Mouse (Mus musculus): Measurements from ENCODE around the gene Ccdc121. TPM values are rescaled to one million over a fixed set of nuclear protein-coding genes. Genes with fewer than 3 reads are reported as not detected.

The Ccdc121 gene
- polyA plus RNA-seq, 1 experiment from 2014 or later, result 0.15 TPM

- Histone ChIP-seq H3K4me3 (no peak overlapping the region), H3K9me3 (no peaks in the 10 kb centered on the region), H3K27ac (no peak overlapping the region), H3K4me1 (peaks cover 5% of the 10 kb centered on the region; the same call in 1 of the 2 replicates), H3K36me3 (no peaks in the 10 kb centered on the region), H3K9ac (no peak overlapping the region), H3K4me2 (no peak overlapping the region), H3K27me3 (no peaks in the 10 kb centered on the region)
- WGBS, result 77% methylated on average over 2 of the region's 2 CpGs
- ATAC-seq (ENCODE audit: insufficient number of reproducible peaks, low FRiP score, low TSS enrichment, low read depth), result no peak
These were observed 7.8 kb downstream of the Ccdc121 start for GRCm38 (mm10) chr1:181503471-181503870.

- Histone ChIP-seq H3K4me3 (no peak overlapping the region), H3K27me3 (no peaks in the 10 kb centered on the region)
- WGBS, result 60% methylated on average over 5 of the region's 5 CpGs
These were observed 26.6 kb downstream of the Ccdc121 start for GRCm38 (mm10) chr1:181484696-181485095.

GRCm38 (mm10) chr1:181476557-181476956 lies 34.7 kb downstream of the Ccdc121 start:
- no peaks in the 10 kb centered on the region for H3K4me1 ChIP-seq
- no peak for ATAC-seq (ENCODE audit: insufficient number of reproducible peaks, low FRiP score, low TSS enrichment, low read depth)
- no peaks in the 10 kb centered on the region for H3K27me3 ChIP-seq
- no peak overlapping the region for H3K4me3 ChIP-seq
- no peaks in the 10 kb centered on the region for H3K36me3 ChIP-seq
- WGBS, result 57% methylated on average over 6 of the region's 6 CpGs
- H3K4me2 ChIP-seq, result no peak overlapping the region
- H3K9ac ChIP-seq, result no peak overlapping the region
- no peak overlapping the region for H3K27ac ChIP-seq
- H3K9me3 ChIP-seq, result 0 out of 2 replicates have a peak, but pooled peaks cover under 1% of the 10 kb centered on the region

More at GRCm38 (mm10) chr1:181484696-181485095, 26.6 kb downstream of the Ccdc121 start:
- Histone ChIP-seq H3K4me1 (0 out of 2 replicates have a peak, but pooled peaks cover 6% of the 10 kb centered on the region), H3K9me3 (no peaks in the 10 kb centered on the region), H3K9ac (no peak overlapping the region), H3K27ac (no peak overlapping the region), H3K4me2 (no peak overlapping the region), H3K36me3 (no peaks in the 10 kb centered on the region)
- no peak for ATAC-seq (ENCODE audit: insufficient number of reproducible peaks, low FRiP score, low TSS enrichment, low read depth)

- H3K27me3 ChIP-seq, result no peaks in the 10 kb centered on the region
- H3K9ac ChIP-seq, result no peak overlapping the region
- H3K9me3 ChIP-seq, result 0 out of 2 replicates have a peak, but pooled peaks cover 5% of the 10 kb centered on the region
- WGBS, result 73% methylated on average over 8 of the region's 8 CpGs
- H3K4me2 ChIP-seq, result no peak overlapping the region
- ATAC-seq (ENCODE audit: insufficient number of reproducible peaks, low FRiP score, low TSS enrichment, low read depth), result no peak
- no peak overlapping the region for H3K27ac ChIP-seq
- no peaks in the 10 kb centered on the region for H3K4me1 ChIP-seq
- H3K4me3 ChIP-seq, result no peak overlapping the region
- H3K36me3 ChIP-seq, result no peaks in the 10 kb centered on the region
These were observed 35.1 kb downstream of the Ccdc121 start for GRCm38 (mm10) chr1:181476141-181476540.

DNA sequence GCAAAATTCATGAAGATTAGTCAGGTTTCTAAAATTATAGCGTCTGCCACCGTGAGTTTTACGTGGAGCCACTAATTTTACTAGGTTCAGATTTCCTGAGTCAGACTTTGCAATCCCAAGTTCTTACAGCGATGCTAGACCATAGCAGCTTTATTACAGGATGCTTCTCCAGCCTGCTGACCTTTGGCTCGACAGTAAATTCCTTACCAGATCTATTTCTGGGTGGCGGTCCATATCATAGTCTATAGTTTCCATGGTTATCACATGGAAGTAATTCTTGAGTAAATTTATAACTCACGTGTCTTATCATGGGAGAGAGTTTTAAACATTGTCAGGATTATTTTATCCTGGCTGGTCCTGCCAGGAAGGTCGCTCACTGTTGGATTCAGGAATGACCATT lies 41.8 kb downstream of the Ccdc121 start:
- no peak for ATAC-seq (ENCODE audit: insufficient number of reproducible peaks, low FRiP score, low TSS enrichment, low read depth)

GRCm38 (mm10) chr1:181467321-181467670 lies 44.0 kb downstream of the Ccdc121 start:
- Histone ChIP-seq H3K27me3 (no peaks in the 10 kb centered on the region), H3K27ac (no peak overlapping the region), H3K4me1 (peaks cover 8% of the 10 kb centered on the region; the same call in 1 of the 2 replicates), H3K9me3 (0 out of 2 replicates have a peak, but pooled peaks cover 10% of the 10 kb centered on the region), H3K9ac (no peak overlapping the region), H3K36me3 (no peaks in the 10 kb centered on the region), H3K4me2 (no peak overlapping the region), H3K4me3 (no peak overlapping the region)
- 85% methylated on average over 6 of the region's 6 CpGs for WGBS
- ATAC-seq (ENCODE audit: insufficient number of reproducible peaks, low FRiP score, low TSS enrichment, low read depth), result no peak

More for the DNA sequence above, 41.8 kb downstream of the Ccdc121 start:
- Histone ChIP-seq H3K36me3 (no peaks in the 10 kb centered on the region), H3K27me3 (no peaks in the 10 kb centered on the region), H3K9me3 (0 out of 2 replicates have a peak, but pooled peaks cover 10% of the 10 kb centered on the region), H3K4me2 (no peak overlapping the region), H3K4me3 (no peak overlapping the region), H3K9ac (no peak overlapping the region), H3K4me1 (peaks cover 8% of the 10 kb centered on the region; the same call in 1 of the 2 replicates), H3K27ac (no peak overlapping the region)
- WGBS, result 34% methylated on average over 8 of the region's 8 CpGs

- H3K27me3 ChIP-seq, result no peaks in the 10 kb centered on the region
- H3K9me3 ChIP-seq, result 0 out of 2 replicates have a peak, but pooled peaks cover 10% of the 10 kb centered on the region
- H3K9ac ChIP-seq, result no peak overlapping the region
- 58% methylated on average over 17 of the region's 17 CpGs for WGBS
- peaks cover 11% of the 10 kb centered on the region for H3K4me1 ChIP-seq
- no peaks in the 10 kb centered on the region for H3K36me3 ChIP-seq
- no peak overlapping the region for H3K4me2 ChIP-seq
- no peak for ATAC-seq (ENCODE audit: insufficient number of reproducible peaks, low FRiP score, low TSS enrichment, low read depth)
- H3K4me3 ChIP-seq, result no peak overlapping the region
- H3K27ac ChIP-seq, result no peak overlapping the region
These were observed 44.5 kb downstream of the Ccdc121 start for GRCm38 (mm10) chr1:181466601-181467320.

DNA sequence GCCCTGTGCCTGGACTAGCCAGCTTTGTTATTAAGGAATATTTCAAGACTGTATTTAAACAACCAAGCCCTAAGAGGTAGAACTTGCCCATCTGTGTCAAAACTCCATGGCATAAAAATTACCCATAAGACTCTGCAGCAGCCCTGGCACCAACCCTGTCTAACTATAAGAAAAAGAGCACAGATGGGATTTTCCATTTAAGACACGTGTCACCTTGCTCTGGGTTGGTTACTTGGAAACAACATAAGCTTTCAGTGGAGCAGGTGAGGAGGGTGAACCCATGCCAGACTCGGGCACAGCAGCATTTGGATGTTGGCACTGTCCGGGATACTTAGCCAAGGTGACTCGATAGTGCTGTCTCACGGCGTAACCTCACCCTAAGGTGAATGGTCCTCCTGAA lies 45.2 kb downstream of the Ccdc121 start:
- H3K36me3 ChIP-seq, result no peaks in the 10 kb centered on the region
- no peak overlapping the region for H3K4me2 ChIP-seq
- no peak overlapping the region for H3K27ac ChIP-seq
- H3K27me3 ChIP-seq, result no peaks in the 10 kb centered on the region
- H3K4me3 ChIP-seq, result no peak overlapping the region
- no peak for ATAC-seq (ENCODE audit: insufficient number of reproducible peaks, low FRiP score, low TSS enrichment, low read depth)
- WGBS, result 89% methylated on average over 6 of the region's 6 CpGs
- H3K9me3 ChIP-seq, result 0 out of 2 replicates have a peak, but pooled peaks cover 4% of the 10 kb centered on the region
- H3K9ac ChIP-seq, result no peak overlapping the region
- peaks cover 15% of the 10 kb centered on the region for H3K4me1 ChIP-seq

DNA sequence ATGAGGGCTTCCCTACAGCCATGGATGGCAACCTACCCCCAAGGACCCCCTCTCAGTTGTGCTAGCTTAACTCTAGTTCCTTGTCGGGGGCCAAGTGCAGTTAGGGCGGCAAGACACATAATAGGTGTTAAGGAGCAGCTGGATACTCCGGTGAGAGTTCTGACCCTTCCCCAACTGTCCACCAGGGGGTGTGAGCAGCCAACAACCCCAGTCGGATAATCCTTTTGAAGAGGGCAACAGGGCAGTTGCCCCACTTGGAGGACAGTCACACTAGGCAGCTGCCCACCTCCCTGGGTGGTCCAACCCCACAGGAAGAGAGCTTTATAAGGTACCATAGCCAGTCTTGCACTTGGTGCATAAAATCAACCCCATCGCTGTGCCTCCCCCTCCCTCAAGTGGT lies 46.2 kb downstream of the Ccdc121 start:
- WGBS, result 47% methylated on average over 5 of the region's 5 CpGs
- Histone ChIP-seq H3K9ac (no peak overlapping the region), H3K4me3 (no peak overlapping the region), H3K36me3 (no peaks in the 10 kb centered on the region), H3K4me2 (no peak overlapping the region), H3K9me3 (no peaks in the 10 kb centered on the region), H3K27ac (no peak overlapping the region), H3K27me3 (no peaks in the 10 kb centered on the region), H3K4me1 (peaks cover 15% of the 10 kb centered on the region)
- ATAC-seq (ENCODE audit: insufficient number of reproducible peaks, low FRiP score, low TSS enrichment, low read depth), result no peak

DNA sequence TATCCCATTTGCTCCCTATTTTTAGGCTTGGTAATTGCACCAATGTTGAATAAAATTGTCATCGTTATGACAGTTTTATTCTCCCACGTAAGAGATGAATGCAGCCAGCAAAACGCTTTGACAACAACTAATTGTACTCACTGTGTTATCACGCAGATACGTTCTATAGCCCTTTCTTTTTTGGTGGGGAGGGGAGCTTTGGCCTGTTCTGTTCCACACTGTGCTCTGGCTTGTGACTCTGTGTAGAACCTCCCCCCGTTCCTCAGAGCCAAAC lies 48.4 kb downstream of the Ccdc121 start:
- Histone ChIP-seq H3K27ac (no peak overlapping the region), H3K4me1 (peaks cover 24% of the 10 kb centered on the region), H3K9ac (no peak overlapping the region), H3K9me3 (no peaks in the 10 kb centered on the region), H3K36me3 (no peaks in the 10 kb centered on the region), H3K4me2 (no peak overlapping the region), H3K27me3 (no peaks in the 10 kb centered on the region), H3K4me3 (no peak overlapping the region)
- WGBS, result 83% methylated on average over 6 of the region's 6 CpGs
- ATAC-seq (ENCODE audit: insufficient number of reproducible peaks, low FRiP score, low TSS enrichment, low read depth), result no peak

- Histone ChIP-seq H3K27ac (no peak overlapping the region), H3K9ac (no peak overlapping the region), H3K9me3 (no peaks in the 10 kb centered on the region), H3K4me1 (peaks cover 24% of the 10 kb centered on the region), H3K4me3 (no peak overlapping the region), H3K4me2 (no peak overlapping the region), H3K36me3 (no peaks in the 10 kb centered on the region), H3K27me3 (no peaks in the 10 kb centered on the region)
- ATAC-seq (ENCODE audit: insufficient number of reproducible peaks, low FRiP score, low TSS enrichment, low read depth), result no peak
- WGBS, result 52% methylated on average over 8 of the region's 8 CpGs
These were observed 49.0 kb downstream of the Ccdc121 start for GRCm38 (mm10) chr1:181462051-181462905.

- no peaks in the 10 kb centered on the region for H3K27me3 ChIP-seq
- WGBS, result 32% methylated on average over 8 of the region's 8 CpGs
- H3K36me3 ChIP-seq, result no peaks in the 10 kb centered on the region
- peaks cover 16% of the 10 kb centered on the region for H3K4me1 ChIP-seq
- no peak overlapping the region for H3K4me2 ChIP-seq
- H3K9ac ChIP-seq, result no peak overlapping the region
- H3K9me3 ChIP-seq, result no peaks in the 10 kb centered on the region
- H3K27ac ChIP-seq, result no peak overlapping the region
- no peak overlapping the region for H3K4me3 ChIP-seq
- no peak for ATAC-seq (ENCODE audit: insufficient number of reproducible peaks, low FRiP score, low TSS enrichment, low read depth)
These were observed 49.8 kb downstream of the Ccdc121 start for GRCm38 (mm10) chr1:181461484-181461883.

All from limb, embryonic 15.5 days (tissue).